Mouse (Mus musculus) kidney, adult 2 months (tissue): ENCODE data around the gene Armc7. TPM values are rescaled to one million over a fixed set of nuclear protein-coding genes. Genes with fewer than 3 reads are reported as not detected.

Source experiments
- DNase-seq: peaks from one replicate; pipeline ENCODE4 v3.0.0; 2021
- H3K27ac ChIP-seq: fragments of 200-500 bp; 2 replicates; pipeline ENCODE4 v1.5.1; 2012; ENCODE audit warnings: low read depth, low read length, control low read depth, inconsistent platforms; ENCODE audit not compliant: insufficient read depth
- H3K27me3 ChIP-seq: fragments of 200-500 bp; replicated peaks from 2 replicates; pipeline ENCODE4 v1.6.1; 2012; ENCODE audit warnings: mild to moderate bottlenecking, moderate library complexity, low read length, inconsistent platforms; ENCODE audit not compliant: control insufficient read depth, insufficient read depth
- H3K36me3 ChIP-seq: fragments of 200-500 bp; 2 replicates; pipeline ENCODE4 v1.6.1; 2012; ENCODE audit warnings: mild to moderate bottlenecking, moderate library complexity, low read length, inconsistent platforms; ENCODE audit not compliant: control insufficient read depth, insufficient read depth
- H3K4me1 ChIP-seq: fragments of 200-500 bp; 2 replicates; pipeline ENCODE4 v1.6.1; 2011; ENCODE audit warnings: low read length; ENCODE audit not compliant: control insufficient read depth, insufficient read depth
- H3K4me3 ChIP-seq: fragments of 200-500 bp; 2 replicates; pipeline ENCODE4 v1.5.1; 2011; ENCODE audit warnings: mild to moderate bottlenecking, low read depth, low read length, control low read depth; ENCODE audit not compliant: insufficient read depth
- CTCF ChIP-seq: fragments of 200-500 bp; conservative IDR thresholded peaks from 2 replicates; pipeline ENCODE4 v1.5.1; 2011; ENCODE audit warnings: low read depth, mild to moderate bottlenecking, control low read depth, low read length, moderate library complexity, mixed read lengths; ENCODE audit not compliant: insufficient read depth, insufficient read length
- POLR2A ChIP-seq: fragments of 200-500 bp; IDR thresholded peaks from one replicate; pipeline ENCODE4 v1.6.1; 2011; ENCODE audit warnings: low read depth, low read length, control low read depth
- WGBS: fragments of 180-500 bp; shearing (Covaris S2); methylation state at CpG from one replicate; pipeline ENCODE4 v1.1.7; 2018; 5-methylcytosine and 5-hydroxymethylcytosine counted together
- polyA plus RNA-seq: library from polyadenylated mRNA; depleted of rRNA; stranded (reverse); fragments of >200 nt; gene quantifications from 2 replicates; pipeline ENCODE4 v1.2.3, GENCODE M21; 2012

Gene Armc7
- polyA plus RNA-seq, 1 experiment: 7.3 TPM

DNA sequence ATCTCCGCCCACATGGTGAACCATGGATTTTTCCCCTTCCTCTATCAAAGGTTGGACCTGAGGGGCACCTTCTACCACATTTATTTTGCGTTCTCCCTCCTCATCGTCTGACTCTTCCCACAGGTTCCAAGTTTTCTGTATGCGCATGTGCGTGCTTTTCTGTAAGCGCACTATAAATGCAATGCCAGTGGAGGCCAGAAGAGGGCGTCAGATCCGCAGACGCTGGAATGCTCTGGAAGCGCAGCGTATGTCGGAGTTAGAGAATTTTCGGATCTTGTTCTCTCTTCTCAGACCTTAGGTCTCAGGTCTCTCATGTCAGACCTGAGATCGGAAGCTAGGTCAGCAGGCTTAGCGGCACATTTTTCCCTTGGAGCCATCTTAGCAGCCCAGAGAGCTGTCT, 19.8 kb upstream of the Armc7 start:
- no peak for TF ChIP-seq POLR2A
- no peaks in the 10 kb centered on the region for H3K27me3 ChIP-seq
- H3K4me1 ChIP-seq: peaks cover 11% of the 10 kb centered on the region
- no peak overlapping the region for H3K27ac ChIP-seq
- WGBS: 91% methylated on average over 15 of the region's 15 CpGs
- DNase-seq: no peak
- no peak overlapping the region for H3K4me3 ChIP-seq
- H3K36me3 ChIP-seq: no peaks in the 10 kb centered on the region

DNA sequence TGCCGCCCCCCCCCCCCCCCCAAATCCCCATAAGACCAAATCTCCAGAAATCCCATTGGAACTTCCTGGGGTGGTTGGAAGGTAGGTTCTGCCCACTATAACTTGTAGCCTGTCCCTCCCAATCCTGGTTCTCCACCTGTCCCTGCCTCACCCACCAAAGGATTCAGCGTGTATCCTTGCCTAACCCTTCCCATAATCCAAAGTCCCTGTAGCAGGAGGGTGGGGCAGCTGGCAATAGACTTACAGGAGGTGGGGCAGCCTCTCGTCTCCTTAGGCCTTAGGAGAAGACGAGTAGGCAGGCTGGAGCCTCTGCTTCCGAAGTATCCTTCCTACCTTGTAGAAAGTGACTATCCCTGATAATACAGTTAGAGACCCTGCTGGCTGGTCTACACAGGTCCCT, 19.3 kb upstream of the Armc7 start:
- Histone ChIP-seq H3K27ac (no peak overlapping the region), H3K27me3 (no peaks in the 10 kb centered on the region), H3K36me3 (no peaks in the 10 kb centered on the region), H3K4me1 (peaks cover 5% of the 10 kb centered on the region), H3K4me3 (no peak overlapping the region)
- DNase-seq: no peak
- WGBS: 71% methylated on average over 5 of the region's 5 CpGs
- no peak for TF ChIP-seq POLR2A
- TF ChIP-seq CTCF: no peak

DNA sequence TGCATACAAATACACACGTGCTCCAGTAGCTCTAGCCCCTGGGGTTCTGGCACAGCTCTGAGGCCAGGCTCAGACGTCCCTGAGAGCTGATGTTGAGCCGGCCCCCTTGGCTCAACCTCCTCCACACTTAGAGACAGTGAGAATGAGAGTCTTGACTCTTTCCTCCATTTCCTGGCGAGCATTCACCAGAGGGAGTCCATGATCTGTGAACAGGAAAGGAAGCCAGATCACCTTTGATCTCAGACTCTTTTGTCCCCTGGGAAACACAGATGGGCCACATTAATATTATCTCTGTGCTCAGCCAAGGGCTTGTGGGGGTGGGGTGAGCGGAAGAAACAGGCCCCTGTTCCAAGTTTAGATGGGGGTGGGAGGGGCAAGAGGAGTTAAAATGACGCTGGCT, 18.1 kb upstream of the Armc7 start:
- 29% methylated on average over 6 of the region's 6 CpGs for WGBS
- Histone ChIP-seq H3K4me1 (peaks cover 5% of the 10 kb centered on the region), H3K4me3 (no peak overlapping the region), H3K36me3 (no peaks in the 10 kb centered on the region), H3K27ac (no peak overlapping the region), H3K27me3 (no peaks in the 10 kb centered on the region)
- no peak for TF ChIP-seq POLR2A
- DNase-seq: peak; percentile 77

DNA sequence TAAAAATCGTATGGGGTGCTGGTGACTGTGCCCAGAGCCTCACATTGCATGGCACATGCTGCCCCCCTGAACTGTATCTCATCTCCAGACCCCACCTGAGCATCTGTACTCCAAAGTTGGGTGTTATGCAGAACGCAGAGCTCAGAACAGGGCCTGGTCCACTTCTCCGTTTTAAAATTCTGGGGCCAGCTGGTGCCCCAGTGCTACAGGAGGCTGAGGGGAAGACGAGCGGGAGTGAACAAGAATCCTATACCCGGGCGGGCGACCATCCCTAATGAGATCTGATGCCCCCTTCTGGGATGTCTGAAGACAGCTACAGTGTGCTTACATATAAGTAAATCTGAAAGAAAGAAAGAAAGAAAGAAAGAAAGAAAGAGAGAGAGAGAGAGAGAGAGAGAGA, 14.5 kb upstream of the Armc7 start:
- no peak for TF ChIP-seq POLR2A
- no peak for TF ChIP-seq CTCF
- no peak overlapping the region for H3K4me3 ChIP-seq
- peaks cover 5% of the 10 kb centered on the region for H3K4me1 ChIP-seq
- no peak overlapping the region for H3K27ac ChIP-seq
- no peaks in the 10 kb centered on the region for H3K27me3 ChIP-seq
- no peaks in the 10 kb centered on the region for H3K36me3 ChIP-seq
- DNase-seq: no peak
- WGBS: 52% methylated on average over 8 of the region's 8 CpGs

DNA sequence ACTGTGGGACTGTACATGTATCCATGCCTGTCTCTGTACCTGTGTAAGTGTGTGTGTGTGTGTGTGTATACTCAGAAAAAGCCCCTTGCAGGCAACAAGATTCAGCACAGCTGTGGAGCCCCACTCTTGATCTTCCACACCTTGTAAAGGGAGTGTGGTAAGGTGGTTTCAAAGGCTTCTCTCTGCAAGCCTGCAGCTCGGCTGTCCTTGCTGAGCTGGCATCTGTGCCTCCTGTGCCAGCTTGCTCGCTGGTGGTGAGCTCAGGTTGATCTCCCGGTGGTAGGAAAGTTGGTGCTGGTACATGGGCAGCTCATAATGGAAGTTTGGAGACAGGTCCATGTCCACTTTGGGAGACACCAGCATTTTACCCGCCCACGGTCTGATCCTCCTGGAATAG, 13.6 kb upstream of the Armc7 start:
- WGBS: 57% methylated on average over 5 of the region's 5 CpGs
- peak overlapping the region; percentile 94 for H3K27ac ChIP-seq
- no peaks in the 10 kb centered on the region for H3K36me3 ChIP-seq
- TF ChIP-seq POLR2A (no peak), CTCF (no peak)
- no peak for DNase-seq
- no peaks in the 10 kb centered on the region for H3K27me3 ChIP-seq
- H3K4me3 ChIP-seq: no peak overlapping the region; the same call in 1 of the 2 replicates
- H3K4me1 ChIP-seq: peaks cover 5% of the 10 kb centered on the region

DNA sequence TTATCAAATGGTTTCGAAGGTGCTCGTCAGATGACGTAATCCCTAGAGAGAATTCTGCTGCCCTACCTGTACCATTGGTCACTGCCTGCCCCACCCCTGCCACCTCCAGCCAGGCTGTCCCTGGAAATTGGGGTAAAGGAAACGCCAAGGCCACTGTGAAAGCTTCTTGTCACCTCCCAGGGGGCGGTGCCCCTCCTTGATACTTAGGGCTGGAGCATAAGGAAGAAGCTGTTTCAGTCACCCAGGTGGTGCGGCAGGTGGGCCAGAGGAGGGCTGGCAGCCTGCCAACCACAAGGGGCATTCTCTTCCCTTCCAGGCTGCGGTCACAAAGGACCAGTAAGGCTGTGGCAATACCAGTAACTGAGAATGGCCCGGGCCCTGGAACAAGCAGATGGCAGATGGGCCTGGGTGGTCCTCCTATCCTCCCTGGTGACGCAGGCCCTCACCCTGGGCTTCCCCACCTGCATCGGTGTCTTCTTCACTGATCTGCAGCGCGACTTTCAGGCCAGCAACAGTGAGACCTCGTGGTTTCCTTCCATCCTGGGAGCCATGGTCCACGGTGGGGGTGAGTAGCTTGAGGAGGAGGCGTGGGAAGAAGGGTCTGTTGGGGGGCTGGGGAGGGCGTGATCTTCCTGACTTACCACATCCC, 13.1 kb upstream of the Armc7 start, which contains the start of gene Slc16a5:
Slc16a5 (plus strand) TSS at position 232 of the 649 bp plus-strand sequence.
- Histone ChIP-seq H3K4me3 (peak within 1 kb of the TSS; percentile 52), H3K4me1 (peaks cover 2% of the 10 kb centered on the region)

DNA sequence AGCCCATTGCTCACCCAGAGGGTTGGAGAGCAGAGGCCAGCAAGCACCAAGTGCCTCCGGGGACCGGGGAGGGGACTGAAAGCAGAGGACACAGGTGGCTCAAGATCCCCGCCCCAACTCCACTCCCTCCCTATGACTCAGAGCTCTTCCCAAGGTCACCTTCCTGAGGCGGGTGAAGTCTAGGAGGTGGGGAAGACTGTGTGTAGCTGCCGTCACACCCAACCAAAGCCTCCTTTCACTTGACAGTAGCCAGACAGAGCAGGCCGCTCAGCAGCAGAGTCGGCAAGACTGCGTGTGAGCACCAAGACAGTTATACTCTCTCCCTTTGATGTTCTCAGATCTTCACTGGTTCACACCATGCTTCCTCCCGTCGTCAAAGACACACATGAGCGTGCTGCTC, 12.1 kb upstream of the Armc7 start:
- no peaks in the 10 kb centered on the region for H3K4me1 ChIP-seq
- H3K36me3 ChIP-seq: no peaks in the 10 kb centered on the region
- H3K27ac ChIP-seq: peak overlapping the region; percentile 94
- H3K27me3 ChIP-seq: no peaks in the 10 kb centered on the region
- WGBS: 63% methylated on average over 11 of the region's 11 CpGs
- DNase-seq: peak; percentile 65
- peak overlapping the region; percentile 52 for H3K4me3 ChIP-seq
- peak; percentile 28 for TF ChIP-seq POLR2A
- no peak for TF ChIP-seq CTCF

More for the DNA sequence above, 13.1 kb upstream of the Armc7 start, which contains the start of gene Slc16a5:
- peak; percentile 13 for TF ChIP-seq POLR2A
- no peak for TF ChIP-seq CTCF
- DNase-seq: peak; percentile 70
- H3K27ac ChIP-seq: peak within 1 kb of the TSS; percentile 94
- WGBS: 61% methylated on average over 16 of the region's 16 CpGs
- H3K36me3 ChIP-seq: no peaks in the 10 kb centered on the region
- H3K27me3 ChIP-seq: no peaks in the 10 kb centered on the region
